Mouse (Mus musculus) 416B (cell line): Measurements from ENCODE around the gene Gm4924.
A peak's percentile ranks its signal among the peaks of the same experiment; 100 is the strongest.

Source experiments
- DNase-seq: peaks from one replicate; pipeline ENCODE4 v3.0.0; 2011; ENCODE audit warnings: low read depth

Gene Gm4924

DNA sequence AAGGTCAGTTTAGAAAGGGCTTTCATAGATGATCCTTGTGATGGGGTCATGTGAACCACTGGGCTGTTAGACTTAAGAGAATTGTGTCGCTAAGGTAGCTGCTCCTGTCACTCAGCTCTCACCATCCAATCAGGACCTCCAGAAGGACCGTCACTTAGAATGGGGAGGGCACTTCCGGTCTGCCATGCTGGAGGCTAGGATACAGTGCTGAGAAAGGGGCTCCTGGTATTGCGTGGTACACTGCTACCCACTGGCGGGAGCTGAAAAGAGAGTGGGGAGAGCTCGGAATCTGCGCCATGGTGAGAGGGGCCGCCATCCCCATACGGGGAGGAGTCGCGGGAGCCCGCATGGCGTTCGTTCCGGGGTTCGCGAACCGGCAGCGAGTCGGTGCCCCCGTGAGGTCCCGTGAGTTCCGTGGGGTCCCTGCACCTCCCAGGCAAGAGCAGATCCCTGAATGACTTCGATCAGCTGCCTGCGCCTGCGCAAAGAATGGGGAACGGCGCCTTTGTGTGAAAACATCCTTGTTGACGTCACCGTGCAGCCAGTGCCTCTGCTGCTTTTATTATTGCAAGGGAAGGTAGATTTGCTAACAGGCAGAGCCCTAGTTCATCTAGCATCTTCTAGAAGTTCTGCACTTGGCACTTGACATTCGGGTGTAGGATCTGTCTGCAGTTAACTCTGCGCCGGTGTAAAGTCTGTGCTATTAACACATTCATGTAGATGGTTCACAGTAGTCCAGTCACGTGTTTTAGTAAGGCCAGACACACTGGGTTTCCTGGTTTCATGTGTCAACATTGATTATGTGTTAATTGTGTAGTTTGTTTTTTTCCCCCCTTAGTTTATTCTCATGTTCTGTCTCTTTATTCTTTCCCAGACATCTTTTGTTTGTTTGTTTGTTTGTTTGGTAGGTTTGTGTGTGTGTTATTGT, at the start of gene Gm4924:
TSS of gene Gm4924 (plus strand) at position 173 of the 928 bp plus-strand sequence.
- DNase-seq, result peak; percentile 95

DNA sequence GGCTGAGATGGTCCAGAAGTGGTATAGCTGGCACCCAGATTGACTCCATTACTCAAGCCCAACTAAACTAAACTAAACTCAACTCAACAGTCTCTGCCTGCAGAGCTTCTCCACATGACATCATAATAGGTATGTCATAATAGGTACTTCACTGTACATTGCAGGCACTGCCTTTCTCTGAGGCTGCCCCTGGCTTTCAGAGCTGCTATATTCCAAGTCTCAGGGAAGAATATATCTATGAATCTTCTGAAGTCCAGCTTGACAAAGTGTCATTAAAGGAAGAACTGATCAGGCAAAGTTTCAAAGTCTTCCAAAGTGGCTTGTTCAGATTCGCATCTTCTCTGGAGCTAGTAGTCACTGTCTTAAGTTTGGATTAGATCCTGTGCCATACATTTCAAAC, 37.6 kb upstream of the Gm4924 start, which contains the start of gene 4932415D10Rik:
TSS of gene 4932415D10Rik (minus strand) at position 101 of the 400 bp plus-strand sequence.
- no peak for DNase-seq

DNA sequence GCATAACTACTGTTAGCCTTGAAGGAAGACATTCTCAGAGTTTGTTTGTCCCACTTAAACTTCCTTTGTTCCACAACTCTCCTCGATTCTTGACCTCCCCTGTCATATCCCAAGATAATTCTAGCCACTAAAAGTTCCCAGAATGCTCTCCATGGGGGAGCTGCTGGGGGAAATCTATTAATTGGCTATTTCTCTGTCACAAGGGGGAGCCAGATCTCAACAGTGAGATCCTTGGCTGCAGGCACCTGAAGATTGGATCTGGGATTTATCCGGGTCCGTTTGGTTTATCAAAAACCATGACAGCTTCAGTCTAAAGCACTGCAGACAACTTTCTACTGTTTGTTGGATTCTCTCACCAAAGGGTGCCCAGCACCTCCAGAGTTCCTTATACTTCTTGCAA, 33.9 kb upstream of the Gm4924 start:
- DNase-seq, result peak; percentile 9

DNA sequence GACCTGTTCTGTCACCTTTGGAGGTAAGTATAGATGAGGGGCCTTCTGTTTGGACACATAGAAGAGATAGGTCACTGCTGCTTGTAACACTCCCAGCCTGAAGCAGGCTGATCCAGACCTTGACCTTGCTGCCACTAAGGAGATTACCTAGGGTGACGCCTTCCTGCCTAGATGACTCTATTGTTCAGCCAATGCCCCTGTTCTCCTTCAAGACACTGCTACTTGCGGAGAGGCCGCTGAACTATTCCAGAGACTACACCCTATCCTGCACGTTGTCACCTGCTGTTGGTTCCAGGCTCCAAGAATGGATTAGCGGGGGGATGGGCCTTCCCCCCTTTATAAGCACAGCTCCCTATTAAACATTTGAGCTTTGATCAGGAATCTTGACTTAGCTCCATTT, 24.2 kb upstream of the Gm4924 start:
- no peak for DNase-seq

DNA sequence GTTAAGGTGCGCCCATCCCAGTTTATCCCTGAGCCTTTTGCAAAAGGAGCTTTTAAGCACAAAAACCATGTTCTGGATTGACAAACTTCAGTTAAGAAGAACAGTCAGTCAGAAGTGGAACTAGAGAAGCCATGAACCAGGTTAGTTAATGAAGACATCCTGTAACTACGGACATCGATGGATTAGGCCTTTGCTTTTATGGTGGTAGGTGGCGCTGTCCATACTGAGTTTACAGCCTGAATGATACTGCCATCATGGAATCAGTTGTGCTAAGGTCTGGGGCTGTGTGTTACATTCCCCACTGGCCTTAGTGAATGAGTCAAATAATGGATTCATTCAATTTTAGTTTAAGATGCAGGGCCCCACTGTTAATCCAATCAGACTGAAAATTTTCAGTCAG, 1.3 kb downstream of the Gm4924 start:
- DNase-seq, result peak; percentile 7

DNA sequence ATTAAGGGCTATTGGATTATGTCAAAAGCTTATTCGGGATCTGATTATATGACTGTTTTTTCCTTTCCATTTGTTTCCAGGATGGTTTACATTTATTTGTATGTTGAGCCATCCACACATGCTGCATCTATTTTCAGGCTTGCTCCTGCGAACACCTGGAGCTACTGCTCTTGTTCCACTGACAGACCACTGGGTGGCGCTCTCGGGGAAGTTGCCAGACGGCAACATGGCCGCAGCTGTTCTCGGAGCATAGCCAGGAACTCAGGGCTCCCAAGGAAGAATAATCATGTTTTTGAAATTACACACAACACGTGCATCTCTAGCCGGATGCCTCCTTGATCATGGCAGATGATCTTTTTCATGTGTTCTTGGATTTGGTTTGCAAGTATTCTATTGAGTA, 7.9 kb downstream of the Gm4924 start:
- no peak for DNase-seq

DNA sequence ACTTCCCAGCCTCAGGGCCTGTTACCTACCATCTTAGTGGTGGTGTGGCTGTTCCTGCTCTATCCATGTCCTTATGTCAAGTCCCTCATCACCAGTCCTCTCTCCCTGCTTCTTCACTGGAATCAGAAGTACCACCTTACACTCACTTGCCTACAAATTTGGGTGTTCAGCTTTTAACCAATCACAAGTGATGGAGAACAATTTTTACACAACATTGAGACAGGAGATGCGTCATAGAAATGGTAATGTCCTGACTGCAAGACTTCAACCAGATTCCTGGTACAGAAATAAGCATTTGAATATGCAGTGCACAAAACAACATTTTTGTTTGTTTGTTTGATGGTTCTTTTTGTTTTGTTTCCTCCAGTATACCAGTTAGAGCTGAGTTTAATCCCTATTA, 28.9 kb downstream of the Gm4924 start:
- no peak for DNase-seq

DNA sequence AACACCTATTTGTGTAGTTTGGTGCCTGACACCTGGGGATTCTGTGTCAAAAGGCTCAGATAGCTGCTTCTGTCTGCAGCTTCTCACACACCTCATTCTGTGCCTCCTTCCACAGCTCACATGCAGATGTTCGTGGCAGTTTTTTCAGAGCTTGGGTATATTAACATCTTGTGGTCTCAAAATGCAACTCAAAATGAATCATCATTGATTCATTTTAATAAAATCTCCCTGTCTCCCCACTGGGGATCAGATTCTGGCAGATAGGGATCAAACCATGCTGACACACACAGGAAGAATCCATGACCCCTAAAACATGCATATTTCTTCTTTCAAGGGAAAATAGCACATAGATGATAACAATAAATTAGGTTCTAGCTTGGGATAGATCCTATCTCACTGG, 55.5 kb downstream of the Gm4924 start:
- no peak for DNase-seq

DNA sequence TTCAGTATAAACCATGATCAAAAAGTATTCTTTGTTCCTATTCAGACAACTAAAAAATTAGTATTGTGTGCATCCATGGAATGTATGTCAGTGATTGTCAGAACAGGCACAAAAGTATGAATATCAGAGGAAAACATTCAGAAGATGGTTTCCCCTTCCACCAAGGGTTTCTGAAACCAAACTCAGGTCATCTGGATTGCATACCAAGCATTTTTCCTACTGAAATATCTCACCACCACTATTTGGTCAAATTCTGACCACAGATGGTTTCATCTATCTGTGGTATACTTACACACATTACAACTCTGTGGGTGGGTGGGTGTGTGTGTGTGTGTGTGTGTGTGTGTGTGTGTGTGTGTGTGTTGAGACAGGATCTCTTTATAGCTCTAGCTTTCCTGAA, 69.6 kb downstream of the Gm4924 start:
- DNase-seq, result no peak
